Mouse (Mus musculus): ENCODE results near the gene Mfrp. TPM values are rescaled to one million over a fixed set of nuclear protein-coding genes. Genes with fewer than 3 reads are reported as not detected.
"Not testable (repeated sequence)": the region's sequence is repeated elsewhere in the genome, so short reads cannot be mapped to it uniquely, and the experiment has no call there.

The Mfrp gene
- polyA plus RNA-seq, 1 experiment from 2014 or later, result not detected

DNA sequence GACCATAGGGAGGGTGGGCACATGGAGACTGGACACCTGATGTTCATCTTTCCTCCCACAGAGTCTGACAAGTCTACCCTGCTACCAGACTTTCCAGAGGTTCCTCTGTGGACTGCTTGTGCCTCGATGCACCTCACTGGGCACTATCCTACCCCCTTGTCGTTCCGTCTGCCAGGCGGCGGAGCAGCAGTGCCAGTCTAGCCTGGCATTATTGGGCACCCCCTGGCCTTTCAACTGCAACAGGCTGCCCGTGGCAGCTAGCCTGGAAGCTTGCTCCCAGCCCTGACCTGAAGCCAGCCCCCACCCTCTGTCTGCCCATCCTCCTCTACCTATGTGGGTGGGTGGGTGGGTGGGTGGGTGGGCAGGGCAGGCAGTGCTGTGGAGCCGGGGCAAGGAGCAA lies 4.7 kb downstream of the Mfrp start:
- Histone ChIP-seq H3K9me3 (replicated peaks) (no peaks in the 10 kb centered on the region), H3K4me2 (no peak overlapping the region), H3K4me1 (replicated peaks) (peaks cover 49% of the 10 kb centered on the region), H3K27ac (ENCODE audit: poor library complexity, severe bottlenecking) (no peak overlapping the region), H3K27me3 (replicated peaks) (no peaks in the 10 kb centered on the region), H3K4me3 (no peak overlapping the region), H3K36me3 (peaks cover 11% of the 10 kb centered on the region), H3K9ac (no peak overlapping the region)
- WGBS, result 93% methylated on average over 7 of the region's 7 CpGs
- no peak for ATAC-seq (ENCODE audit: insufficient number of reproducible peaks, low FRiP score)

DNA sequence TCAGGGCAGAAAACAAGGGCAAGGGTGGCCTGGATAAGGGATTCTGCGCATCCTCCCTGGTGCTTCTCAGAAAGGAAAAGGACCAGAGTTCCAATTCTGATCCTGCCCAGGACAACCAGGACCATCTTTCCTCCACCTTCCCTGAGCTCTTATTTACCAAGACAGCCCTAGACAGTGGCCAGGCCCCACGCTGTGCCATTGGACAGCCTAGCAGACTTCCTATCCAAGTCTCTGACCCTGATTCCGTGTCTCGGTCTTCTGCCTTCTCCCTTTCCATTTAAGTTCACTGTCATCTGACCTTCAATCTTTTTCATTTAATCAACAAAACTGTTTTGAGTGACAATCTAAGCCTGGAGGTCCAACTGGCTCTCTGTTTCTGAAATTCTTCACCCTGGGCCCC lies 5.1 kb downstream of the Mfrp start:
- H3K27me3 ChIP-seq (replicated peaks), result no peaks in the 10 kb centered on the region
- H3K4me1 ChIP-seq (replicated peaks), result peaks cover 51% of the 10 kb centered on the region
- H3K4me2 ChIP-seq, result no peak overlapping the region
- H3K27ac ChIP-seq (ENCODE audit: poor library complexity, severe bottlenecking), result no peak overlapping the region
- no peak for ATAC-seq (ENCODE audit: insufficient number of reproducible peaks, low FRiP score)
- no peaks in the 10 kb centered on the region for H3K9me3 ChIP-seq (replicated peaks)
- no peak overlapping the region for H3K4me3 ChIP-seq
- 0 out of 2 replicates have a peak overlapping the region, but pooled peaks have one; percentile 2 for H3K9ac ChIP-seq
- H3K36me3 ChIP-seq, result peaks cover 11% of the 10 kb centered on the region
- whole genome bisulfite sequencing, result 74% methylated on average over 4 of the region's 4 CpGs

DNA sequence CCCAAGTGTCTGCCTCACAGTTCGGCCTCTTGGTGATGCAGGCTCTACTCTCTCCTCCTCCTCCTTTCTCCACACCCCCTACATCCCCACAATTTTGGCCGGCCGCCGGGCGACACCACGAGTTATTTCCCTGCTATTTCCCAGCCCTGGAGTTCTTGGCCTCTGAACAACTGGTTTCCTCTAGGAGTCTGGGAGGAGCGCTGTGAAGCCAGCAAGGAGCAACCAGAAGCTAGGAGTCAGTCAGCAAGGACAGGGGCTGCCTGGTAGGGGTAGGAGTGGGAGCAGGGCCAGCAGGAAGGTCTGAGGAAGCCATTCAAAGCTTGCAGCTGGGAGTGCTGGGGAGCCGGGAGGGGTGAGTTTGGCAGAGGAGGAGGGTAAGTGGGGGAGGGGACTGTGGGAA lies 5.6 kb downstream of the Mfrp start, which contains the start of gene C1qtnf5:
Gene C1qtnf5 (plus strand): TSS at position 136 of the 400 bp plus-strand sequence.
- Histone ChIP-seq H3K9ac (peak within 1 kb of the TSS; percentile 55), H3K9me3 (replicated peaks) (no peaks in the 10 kb centered on the region), H3K4me1 (replicated peaks) (peaks cover 56% of the 10 kb centered on the region), H3K36me3 (peaks cover 11% of the 10 kb centered on the region), H3K4me2 (peak within 1 kb of the TSS; percentile 49), H3K27ac (ENCODE audit: poor library complexity, severe bottlenecking) (peak within 1 kb of the TSS; percentile 46), H3K4me3 (no peak within 1 kb of the TSS), H3K27me3 (replicated peaks) (no peaks in the 10 kb centered on the region)
- ATAC-seq (ENCODE audit: insufficient number of reproducible peaks, low FRiP score), result peak; percentile 52; the same call in 1 of the 2 replicates
- 28% methylated on average over 8 of the region's 8 CpGs for WGBS

DNA sequence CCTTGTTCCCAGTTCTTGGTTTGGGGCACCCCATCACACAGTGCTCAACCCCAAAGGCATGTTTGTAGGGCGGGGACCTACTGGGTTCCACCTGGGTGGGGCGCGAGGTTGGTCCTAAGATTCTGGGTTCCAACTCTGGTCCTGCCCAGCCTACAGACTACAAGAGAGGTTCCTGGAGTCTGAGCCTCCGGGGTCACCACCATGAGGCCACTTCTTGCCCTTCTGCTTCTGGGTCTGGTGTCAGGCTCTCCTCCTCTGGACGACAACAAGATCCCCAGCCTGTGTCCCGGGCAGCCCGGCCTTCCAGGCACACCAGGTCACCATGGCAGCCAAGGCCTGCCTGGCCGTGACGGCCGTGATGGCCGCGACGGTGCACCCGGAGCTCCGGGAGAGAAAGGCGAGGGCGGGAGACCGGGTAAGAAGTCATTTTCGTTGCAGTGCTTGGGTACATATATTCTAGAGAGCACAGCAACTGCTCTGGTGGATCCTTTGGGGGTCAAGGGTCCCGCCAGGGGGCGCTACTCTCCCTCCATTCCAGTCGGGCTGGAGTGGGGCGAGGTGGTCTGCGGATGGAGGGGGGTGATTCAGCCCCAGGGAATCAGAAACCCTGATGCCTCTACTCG lies 6.1 kb downstream of the Mfrp start:
- H3K9ac ChIP-seq, result peak overlapping the region; percentile 55
- H3K4me1 ChIP-seq (replicated peaks), result peaks cover 59% of the 10 kb centered on the region
- WGBS, result 37% methylated on average over 25 of the region's 25 CpGs
- no peak; the same call in 1 of the 2 replicates for ATAC-seq (ENCODE audit: insufficient number of reproducible peaks, low FRiP score)
- no peak overlapping the region for H3K4me3 ChIP-seq
- peaks cover 11% of the 10 kb centered on the region for H3K36me3 ChIP-seq
- H3K4me2 ChIP-seq, result peak overlapping the region; percentile 49
- no peaks in the 10 kb centered on the region for H3K9me3 ChIP-seq (replicated peaks)
- H3K27ac ChIP-seq (ENCODE audit: poor library complexity, severe bottlenecking), result peak overlapping the region; percentile 46
- H3K27me3 ChIP-seq (replicated peaks), result no peaks in the 10 kb centered on the region

DNA sequence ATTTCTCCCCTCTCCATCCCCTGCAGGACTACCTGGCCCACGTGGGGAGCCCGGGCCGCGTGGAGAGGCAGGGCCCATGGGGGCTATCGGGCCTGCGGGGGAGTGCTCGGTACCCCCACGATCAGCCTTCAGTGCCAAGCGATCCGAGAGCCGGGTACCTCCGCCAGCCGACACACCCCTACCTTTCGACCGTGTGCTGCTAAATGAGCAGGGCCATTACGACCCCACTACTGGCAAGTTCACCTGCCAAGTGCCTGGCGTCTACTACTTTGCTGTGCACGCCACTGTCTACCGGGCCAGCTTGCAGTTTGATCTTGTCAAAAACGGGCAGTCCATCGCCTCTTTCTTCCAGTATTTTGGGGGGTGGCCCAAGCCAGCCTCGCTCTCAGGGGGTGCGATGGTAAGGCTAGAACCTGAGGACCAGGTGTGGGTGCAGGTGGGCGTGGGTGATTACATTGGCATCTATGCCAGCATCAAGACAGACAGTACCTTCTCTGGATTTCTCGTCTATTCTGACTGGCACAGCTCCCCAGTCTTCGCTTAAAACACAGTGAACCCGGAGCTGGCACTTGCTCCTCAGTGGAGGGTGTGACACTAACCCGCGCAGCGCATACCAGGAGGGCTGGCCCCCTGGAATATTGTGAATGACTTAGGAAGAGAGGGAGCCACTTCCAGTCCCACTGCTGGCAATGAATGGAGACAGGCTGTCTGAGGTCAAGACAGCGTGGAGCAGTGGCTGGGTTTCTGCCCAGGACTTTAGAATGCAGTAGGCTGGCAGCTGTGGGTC lies 6.9 kb downstream of the Mfrp start:
- 78% methylated on average over 31 of the region's 31 CpGs for WGBS
- no peak for ATAC-seq (ENCODE audit: insufficient number of reproducible peaks, low FRiP score)
- Histone ChIP-seq H3K27ac (ENCODE audit: poor library complexity, severe bottlenecking) (no peak overlapping the region; the same call in 1 of the 2 replicates), H3K4me1 (replicated peaks) (peaks cover 59% of the 10 kb centered on the region), H3K4me3 (no peak overlapping the region), H3K9ac (peak overlapping the region; percentile 55), H3K9me3 (replicated peaks) (no peaks in the 10 kb centered on the region), H3K4me2 (peak overlapping the region; percentile 56), H3K36me3 (peaks cover 11% of the 10 kb centered on the region), H3K27me3 (replicated peaks) (no peaks in the 10 kb centered on the region)

DNA sequence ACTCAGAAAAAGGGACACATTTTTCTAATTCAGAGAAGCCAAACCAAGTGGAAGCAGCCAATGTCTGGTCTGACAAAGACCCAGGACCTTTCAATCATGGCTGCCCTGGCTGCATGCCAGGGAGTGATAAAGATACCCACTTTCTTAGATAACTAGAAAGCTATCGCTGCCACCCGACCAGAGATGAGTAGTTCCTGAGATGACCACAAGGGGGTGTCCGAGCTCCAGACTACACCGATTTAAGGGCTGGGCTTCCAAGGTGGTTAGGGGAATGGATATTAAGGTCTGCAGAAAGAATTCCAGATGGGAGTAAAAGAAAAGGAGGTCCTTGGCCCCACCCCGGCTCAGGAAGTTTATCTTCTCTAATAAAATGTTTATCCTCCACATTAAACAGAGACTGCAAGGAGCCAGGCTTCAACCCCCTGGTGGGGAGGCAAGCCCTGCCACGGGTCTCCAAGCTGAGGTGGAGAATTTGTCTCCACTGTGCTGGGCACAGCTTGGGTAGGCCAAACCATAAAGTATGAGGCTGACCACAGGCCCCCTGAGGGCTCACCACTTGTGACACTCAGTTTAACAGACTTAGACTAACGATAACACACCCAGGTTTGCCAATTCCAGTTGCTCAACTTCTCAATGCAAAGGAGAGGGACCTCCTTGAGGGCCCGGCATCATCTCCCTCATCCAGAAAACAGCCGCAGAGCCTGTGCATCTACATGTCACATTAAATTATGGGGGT lies 8.0 kb downstream of the Mfrp start:
- Histone ChIP-seq H3K4me1 (replicated peaks) (peaks cover 59% of the 10 kb centered on the region), H3K27ac (ENCODE audit: poor library complexity, severe bottlenecking) (no peak overlapping the region)

DNA sequence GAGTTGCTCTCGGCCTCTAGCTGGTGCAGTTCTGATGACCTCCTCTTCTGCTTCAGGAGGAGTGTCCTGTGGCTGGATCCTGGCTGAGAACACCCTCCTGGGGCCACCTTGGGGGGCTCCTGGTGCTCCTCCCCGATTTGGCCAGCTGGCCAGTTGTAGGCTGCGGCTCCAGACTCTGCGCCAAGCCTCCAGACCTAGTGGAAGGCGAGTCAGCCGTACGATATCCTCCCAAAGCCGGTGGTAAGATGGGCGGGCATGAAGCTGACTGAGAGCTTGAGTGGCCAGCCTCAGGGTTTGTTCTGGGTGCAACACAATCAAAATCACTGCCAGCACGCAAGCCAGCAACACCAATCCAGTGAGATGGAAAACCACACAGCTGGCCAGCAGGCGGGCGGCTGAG lies 10.4 kb downstream of the Mfrp start:
- H3K27ac ChIP-seq (ENCODE audit: poor library complexity, severe bottlenecking); H3K36me3 ChIP-seq; ATAC-seq (ENCODE audit: insufficient number of reproducible peaks, low FRiP score); H3K27me3 ChIP-seq (replicated peaks); H3K9me3 ChIP-seq (replicated peaks): not testable (repeated sequence)
- H3K4me1 ChIP-seq (replicated peaks), result peaks cover 50% of the 10 kb centered on the region
- H3K4me3 ChIP-seq, result peak overlapping the region; percentile 92
- WGBS, result 69% methylated on average over 10 of the region's 12 CpGs
- peak overlapping the region; percentile 73 for H3K4me2 ChIP-seq
- H3K9ac ChIP-seq, result peak overlapping the region; percentile 98

More for the DNA sequence above, 8.0 kb downstream of the Mfrp start:
- Histone ChIP-seq H3K36me3 (peaks cover 11% of the 10 kb centered on the region), H3K4me2 (peak overlapping the region; percentile 56), H3K9ac (peak overlapping the region; percentile 55; the same call in 1 of the 2 replicates), H3K27me3 (replicated peaks) (no peaks in the 10 kb centered on the region), H3K4me3 (peak overlapping the region; percentile 27; the same call in 1 of the 2 replicates), H3K9me3 (replicated peaks) (no peaks in the 10 kb centered on the region)
- ATAC-seq (ENCODE audit: insufficient number of reproducible peaks, low FRiP score), result no peak
- WGBS, result 27% methylated on average over 9 of the region's 9 CpGs

DNA sequence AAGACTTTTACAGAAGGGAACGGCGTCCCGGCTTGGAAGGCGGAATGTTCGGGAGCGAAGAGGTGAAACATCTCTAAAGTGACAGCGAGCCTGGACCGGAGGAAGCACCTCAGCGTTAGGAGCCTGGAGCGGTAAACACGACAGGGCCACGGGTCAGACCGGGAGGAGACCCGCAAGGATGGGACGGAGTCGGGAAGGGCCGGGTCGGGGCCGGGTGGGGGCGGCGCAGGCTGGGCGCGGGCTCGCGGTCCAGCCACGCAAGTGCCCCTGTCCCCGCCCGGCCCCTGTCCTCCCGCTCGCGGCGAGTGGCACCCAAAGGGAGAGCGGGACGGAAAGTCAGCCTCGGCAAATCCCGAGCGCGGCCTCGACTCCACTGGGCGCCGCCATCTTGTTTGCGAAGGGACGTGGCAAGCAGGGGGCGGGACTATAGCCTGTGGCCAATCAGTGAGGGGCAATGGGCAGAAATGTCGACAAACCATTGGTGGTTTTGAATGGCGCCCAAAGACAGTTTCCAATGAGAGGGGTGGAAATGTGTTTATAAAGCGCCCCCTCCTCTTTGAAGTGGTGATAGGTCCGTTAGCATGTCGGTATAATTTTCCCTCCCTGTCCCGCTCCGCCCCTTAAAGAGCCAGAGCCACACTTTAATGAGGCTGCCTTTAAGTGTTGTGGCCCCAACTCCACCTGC lies 11.7 kb downstream of the Mfrp start, which contains the start of the genes Gm49380 and Rnf26:
Gene Gm49380 (minus strand): TSS at position 396 of the 685 bp plus-strand sequence.
Gene Rnf26 (minus strand): TSS at position 413 of the 685 bp plus-strand sequence.
- H3K9me3 ChIP-seq (replicated peaks), result no peaks in the 10 kb centered on the region
- peaks cover 37% of the 10 kb centered on the region for H3K4me1 ChIP-seq (replicated peaks)
- peak within 1 kb of the TSS; percentile 98 for H3K9ac ChIP-seq
- peaks cover 4% of the 10 kb centered on the region for H3K36me3 ChIP-seq
- peak; percentile 95 for ATAC-seq (ENCODE audit: insufficient number of reproducible peaks, low FRiP score)
- H3K4me2 ChIP-seq, result peak within 1 kb of the TSS; percentile 73
- whole genome bisulfite sequencing, result under 1% methylated on average over 49 of the region's 51 CpGs
- H3K27ac ChIP-seq (ENCODE audit: poor library complexity, severe bottlenecking), result peak within 1 kb of the TSS; percentile 80
- peak within 1 kb of the TSS; percentile 92 for H3K4me3 ChIP-seq
- no peaks in the 10 kb centered on the region for H3K27me3 ChIP-seq (replicated peaks)

DNA sequence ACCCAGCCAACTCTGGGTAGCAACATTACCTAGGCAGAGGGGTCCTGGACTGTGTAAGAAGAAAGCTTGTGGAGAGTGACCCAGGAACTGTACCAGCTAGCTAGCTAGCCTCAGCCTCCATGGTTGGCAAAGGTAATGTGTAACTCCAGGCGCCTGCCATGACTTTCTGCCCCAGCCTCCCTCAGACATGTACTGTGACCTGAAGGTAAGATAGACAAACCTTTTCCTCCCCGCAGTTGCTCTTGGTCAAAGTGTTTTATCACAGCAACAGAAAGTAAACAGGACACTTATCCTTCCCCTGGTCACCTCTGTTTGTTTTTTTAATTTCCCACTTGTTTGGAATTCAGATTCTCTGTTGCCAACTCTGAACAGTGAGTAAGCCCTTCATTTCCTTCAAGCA lies 12.9 kb downstream of the Mfrp start:
- Histone ChIP-seq H3K27me3 (replicated peaks) (no peaks in the 10 kb centered on the region), H3K27ac (ENCODE audit: poor library complexity, severe bottlenecking) (no peak overlapping the region), H3K4me2 (no peak overlapping the region), H3K9me3 (replicated peaks) (no peaks in the 10 kb centered on the region), H3K4me3 (no peak overlapping the region), H3K36me3 (no peaks in the 10 kb centered on the region), H3K9ac (no peak overlapping the region), H3K4me1 (replicated peaks) (peaks cover 25% of the 10 kb centered on the region)
- ATAC-seq (ENCODE audit: insufficient number of reproducible peaks, low FRiP score), result no peak
- 76% methylated on average over 2 of the region's 2 CpGs for WGBS

DNA sequence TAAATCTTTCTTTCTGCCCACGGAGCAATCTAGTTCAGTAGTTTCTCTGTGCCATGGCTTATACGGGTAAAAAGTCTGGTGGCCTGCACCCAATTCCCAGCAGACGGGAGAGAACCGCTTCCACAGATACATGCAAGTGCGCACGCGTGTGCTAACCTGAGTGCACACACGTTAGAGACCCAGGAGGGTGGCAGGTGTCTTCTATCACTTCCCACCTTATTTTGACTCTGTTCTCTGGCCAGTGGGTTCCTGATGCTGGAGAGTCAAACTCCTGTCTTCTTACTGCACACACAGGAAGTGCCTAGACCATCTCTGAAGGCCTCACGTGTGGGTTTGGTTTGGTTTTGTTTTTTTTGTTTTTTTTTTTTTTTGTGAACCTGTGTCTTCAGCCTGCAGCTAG lies 14.1 kb downstream of the Mfrp start:
- Histone ChIP-seq H3K4me3 (no peak overlapping the region), H3K9ac (no peak overlapping the region; the same call in 1 of the 2 replicates), H3K27me3 (replicated peaks) (no peaks in the 10 kb centered on the region), H3K36me3 (no peaks in the 10 kb centered on the region), H3K4me1 (replicated peaks) (peaks cover 13% of the 10 kb centered on the region), H3K27ac (ENCODE audit: poor library complexity, severe bottlenecking) (no peak overlapping the region), H3K9me3 (replicated peaks) (no peaks in the 10 kb centered on the region), H3K4me2 (no peak overlapping the region)
- no peak for ATAC-seq (ENCODE audit: insufficient number of reproducible peaks, low FRiP score)
- WGBS, result 83% methylated on average over 9 of the region's 9 CpGs

Measured in heart, embryonic 12.5 days (tissue).